Mouse (Mus musculus) forebrain, embryonic 12.5 days (tissue): ENCODE data around the gene Cyp21a1. TPM values are rescaled to one million over a fixed set of nuclear protein-coding genes. Genes with fewer than 3 reads are reported as not detected.
A peak's percentile ranks its signal among the peaks of the same experiment; 100 is the strongest.
"Not testable (repeated sequence)": the region's sequence is repeated elsewhere in the genome, so short reads cannot be mapped to it uniquely, and the experiment has no call there.

Experiments used
- ATAC-seq: fragments of 200-750 bp; cut with Nextera tagmentation; 2 replicates; pipeline ENCODE4 v1.8.0; 2017; ENCODE audit warnings: moderate TSS enrichment; ENCODE audit not compliant: low FRiP score
- H3K27ac ChIP-seq: fragments of 300-500 bp; sonication (generic); 2 replicates; pipeline ENCODE4 v1.5.1; 2016; ENCODE audit warnings: mild to moderate bottlenecking
- H3K27me3 ChIP-seq: fragments of 300-500 bp; sonication (generic); 2 replicates; pipeline ENCODE4 v1.6.1; 2016; ENCODE audit warnings: mild to moderate bottlenecking
- H3K36me3 ChIP-seq: fragments of 300-500 bp; sonication (generic); replicated peaks from 2 replicates; pipeline ENCODE4 v1.6.1; 2016; ENCODE audit warnings: mild to moderate bottlenecking
- H3K4me1 ChIP-seq: fragments of 300-500 bp; sonication (generic); 2 replicates; pipeline ENCODE4 v1.6.1; 2016
- H3K4me2 ChIP-seq: fragments of 300-500 bp; sonication (generic); 2 replicates; pipeline ENCODE4 v1.6.1; 2016; ENCODE audit warnings: mild to moderate bottlenecking, moderate library complexity
- H3K4me3 ChIP-seq: fragments of 300-500 bp; sonication (generic); replicated peaks from 2 replicates; pipeline ENCODE4 v1.5.1; 2016; ENCODE audit warnings: mild to moderate bottlenecking
- H3K9ac ChIP-seq: fragments of 300-500 bp; sonication (generic); 2 replicates; pipeline ENCODE4 v1.6.1; 2016; ENCODE audit warnings: mild to moderate bottlenecking
- H3K9me3 ChIP-seq: fragments of 300-500 bp; sonication (generic); 2 replicates; pipeline ENCODE4 v1.6.1; 2016
- WGBS: fragments of 180-500 bp; shearing (Covaris S2); methylation state at CpG from one replicate; pipeline ENCODE4 v1.1.7; 2016; 5-methylcytosine and 5-hydroxymethylcytosine counted together
- polyA plus RNA-seq: library from polyadenylated mRNA; unstranded; fragments of >200 nt; fragmentation: Nextera tagmentation; extraction: Ambion mirVana; gene quantifications from 2 replicates; pipeline ENCODE4 v1.2.1, GENCODE M21; 2016

The Cyp21a1 gene
- not detected in 2 replicates for polyA plus RNA-seq

DNA sequence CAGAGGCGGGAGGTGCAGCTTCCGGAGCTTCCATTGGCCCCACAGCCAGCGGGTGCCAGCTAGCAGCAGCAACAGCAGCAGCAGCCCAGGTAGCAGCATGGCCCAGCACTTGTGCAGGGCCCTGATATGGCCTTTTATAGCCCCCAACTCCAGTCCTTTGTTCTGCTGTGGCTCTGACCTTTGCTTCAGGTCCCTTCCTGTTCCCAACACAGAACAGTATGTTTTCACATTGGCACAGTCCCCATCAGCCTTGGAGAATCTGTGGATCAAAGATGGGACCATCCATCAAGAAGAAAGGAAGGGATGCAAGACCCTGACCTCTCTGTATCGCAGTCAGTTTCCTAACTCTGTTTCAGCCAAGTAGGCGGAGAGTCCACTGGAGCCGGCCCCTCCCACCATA is at the start of gene Cyp21a1:
Gene Cyp21a1, minus strand, starts transcription at position 261 of the 400 bp plus-strand sequence.
- not testable (repeated sequence) for H3K9me3 ChIP-seq

DNA sequence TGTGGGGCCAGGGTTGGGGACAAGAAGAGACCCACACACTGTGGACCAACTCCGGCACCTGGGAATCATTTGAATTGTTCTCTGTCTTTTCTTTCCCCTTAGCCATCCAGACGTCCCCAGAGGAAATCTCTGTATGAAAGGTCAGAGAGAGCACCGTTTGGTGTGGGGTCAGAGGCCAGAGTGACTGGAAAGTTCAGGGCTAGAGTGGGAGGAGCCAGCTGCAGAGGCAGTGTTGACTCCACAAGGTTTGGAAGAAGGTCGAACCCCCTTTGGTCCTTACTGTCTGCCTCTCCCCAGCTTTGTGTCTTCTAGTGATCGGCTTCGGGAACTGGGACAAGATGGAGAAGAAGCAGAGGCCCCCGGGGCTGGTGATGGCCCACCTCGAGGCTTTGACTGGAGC is 49.1 kb upstream of the Cyp21a1 start:
- Histone ChIP-seq H3K9me3 (no peaks in the 10 kb centered on the region), H3K4me3 (no peak overlapping the region), H3K27ac (no peak overlapping the region), H3K27me3 (no peaks in the 10 kb centered on the region), H3K4me2 (no peak overlapping the region), H3K9ac (no peak overlapping the region), H3K4me1 (peaks cover 22% of the 10 kb centered on the region), H3K36me3 (peaks cover 57% of the 10 kb centered on the region)
- WGBS: 83% methylated on average over 8 of the region's 8 CpGs
- no peak for ATAC-seq

More for the DNA sequence above, at the start of gene Cyp21a1:
- not testable (repeated sequence) for H3K36me3 ChIP-seq, H3K9ac ChIP-seq, H3K4me2 ChIP-seq, H3K4me3 ChIP-seq, H3K27me3 ChIP-seq, H3K27ac ChIP-seq, H3K4me1 ChIP-seq, ATAC-seq
- WGBS: 84% methylated on average over 4 of the region's 6 CpGs

DNA sequence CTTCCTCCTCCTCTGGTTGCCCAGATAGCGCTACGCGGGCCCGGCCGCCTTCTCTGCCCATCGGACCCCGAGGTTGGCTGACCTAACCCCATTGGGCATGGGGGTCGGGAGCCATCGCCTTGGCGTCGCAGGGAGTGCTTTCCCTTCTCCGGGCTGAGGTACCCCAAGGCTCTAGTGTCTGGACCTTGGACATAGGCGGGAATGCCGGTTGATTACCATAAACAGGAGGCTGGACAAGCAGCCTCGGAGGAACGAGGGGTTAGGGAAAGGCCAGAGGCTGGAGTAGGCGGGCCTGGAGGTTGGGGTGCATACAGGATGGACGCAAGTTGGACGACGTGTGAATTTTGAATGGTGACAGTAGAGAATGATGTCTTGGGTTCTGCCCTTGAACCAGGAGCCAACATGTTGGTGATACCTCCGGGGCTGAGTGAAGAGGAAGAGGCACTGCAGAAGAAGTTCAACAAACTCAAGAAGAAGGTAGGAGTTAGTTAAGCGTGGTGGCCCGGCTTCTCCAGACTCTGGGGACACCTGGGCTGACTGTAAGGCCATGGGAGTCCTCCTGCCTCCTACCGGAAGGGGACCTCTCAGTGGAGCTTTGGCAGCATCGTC is 46.3 kb upstream of the Cyp21a1 start:
- Histone ChIP-seq H3K9me3 (no peaks in the 10 kb centered on the region), H3K36me3 (peaks cover 60% of the 10 kb centered on the region), H3K27me3 (no peaks in the 10 kb centered on the region), H3K4me2 (peak overlapping the region; percentile 90), H3K4me3 (peak overlapping the region; percentile 75), H3K4me1 (peaks cover 22% of the 10 kb centered on the region), H3K9ac (peak overlapping the region; percentile 88), H3K27ac (peak overlapping the region; percentile 44; the same call in 1 of the 2 replicates)
- under 1% methylated on average over 25 of the region's 25 CpGs for WGBS
- ATAC-seq: no peak; the same call in none of the 2 replicates

DNA sequence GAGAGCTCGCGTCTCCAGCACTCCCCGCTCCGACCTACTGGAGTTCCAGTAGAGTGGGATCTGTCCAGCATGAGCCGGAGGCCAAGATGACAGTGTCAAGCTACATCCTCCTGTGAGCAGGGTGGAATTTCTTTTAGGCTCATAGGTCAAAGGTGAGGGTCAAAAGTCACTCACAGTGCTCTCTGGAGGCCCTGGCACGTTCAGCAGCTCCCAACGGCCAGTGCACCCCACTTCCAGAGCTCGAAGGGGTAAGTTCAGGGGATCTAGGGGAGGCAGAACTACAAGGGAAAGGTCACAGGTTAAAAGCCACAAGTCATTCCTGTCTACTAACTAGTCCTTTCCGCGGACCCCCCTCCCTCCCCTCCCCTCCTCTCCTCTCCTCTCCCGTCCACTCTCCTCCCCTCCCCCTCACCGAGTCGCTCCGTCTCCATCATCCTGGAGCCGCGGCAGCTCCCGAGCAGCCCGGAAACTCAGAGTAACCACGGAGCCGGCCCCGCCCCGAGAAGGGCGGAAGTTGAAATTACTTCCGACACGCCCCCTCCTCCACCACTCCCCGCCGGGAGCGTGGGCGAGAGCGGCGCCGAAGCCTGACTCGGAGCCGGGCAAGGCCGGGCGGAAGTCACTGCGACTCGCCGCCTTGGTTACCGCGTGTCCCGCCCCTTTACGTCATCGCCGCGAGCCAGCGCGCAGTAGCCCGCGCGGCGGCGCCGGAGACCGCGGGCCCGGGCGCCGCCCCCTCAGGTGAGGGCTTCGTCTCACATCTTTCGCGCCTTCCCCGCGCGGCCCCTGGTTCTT is 45.6 kb upstream of the Cyp21a1 start, which contains the start of the genes Skiv2l and Nelfe:
Gene Skiv2l, minus strand, starts transcription at position 489 of the 795 bp plus-strand sequence.
Gene Nelfe, plus strand, starts transcription at position 670 of the 795 bp plus-strand sequence.
- 2% methylated on average over 58 of the region's 65 CpGs for WGBS
- peaks cover 62% of the 10 kb centered on the region for H3K36me3 ChIP-seq
- H3K27me3 ChIP-seq: no peaks in the 10 kb centered on the region
- H3K27ac ChIP-seq: peak within 1 kb of the TSS; percentile 53
- ATAC-seq: peak; percentile 98
- peaks cover 22% of the 10 kb centered on the region for H3K4me1 ChIP-seq
- H3K4me2 ChIP-seq: peak within 1 kb of the TSS; percentile 90
- H3K9ac ChIP-seq: peak within 1 kb of the TSS; percentile 88
- no peaks in the 10 kb centered on the region for H3K9me3 ChIP-seq
- peak within 1 kb of the TSS; percentile 75 for H3K4me3 ChIP-seq

DNA sequence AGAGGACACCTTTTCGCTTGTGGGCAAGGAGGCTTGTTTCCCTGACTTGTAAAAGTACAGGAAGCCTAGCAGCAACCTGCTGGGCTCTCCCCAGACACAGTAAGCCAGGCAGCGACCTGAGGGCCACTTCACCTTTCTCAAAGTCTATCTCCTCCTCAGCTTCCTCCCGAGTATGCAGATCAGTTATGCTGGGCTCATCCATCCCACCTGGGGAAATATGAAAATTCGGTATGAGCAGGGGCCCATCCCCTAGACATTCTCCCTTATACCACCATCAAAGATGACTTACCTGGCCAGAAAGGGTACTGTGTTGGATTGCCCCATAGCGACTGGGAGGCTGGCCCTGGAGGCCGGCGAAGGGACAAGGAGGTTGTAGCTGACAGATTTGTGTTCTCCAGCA is 43.3 kb upstream of the Cyp21a1 start:
- no peak for ATAC-seq
- H3K4me1 ChIP-seq: peaks cover 22% of the 10 kb centered on the region
- 92% methylated on average over 7 of the region's 7 CpGs for WGBS
- H3K4me3 ChIP-seq: no peak overlapping the region
- peaks cover 62% of the 10 kb centered on the region for H3K36me3 ChIP-seq
- H3K27ac ChIP-seq: no peak overlapping the region
- no peaks in the 10 kb centered on the region for H3K9me3 ChIP-seq
- no peak overlapping the region for H3K9ac ChIP-seq
- H3K4me2 ChIP-seq: no peak overlapping the region
- H3K27me3 ChIP-seq: no peaks in the 10 kb centered on the region

DNA sequence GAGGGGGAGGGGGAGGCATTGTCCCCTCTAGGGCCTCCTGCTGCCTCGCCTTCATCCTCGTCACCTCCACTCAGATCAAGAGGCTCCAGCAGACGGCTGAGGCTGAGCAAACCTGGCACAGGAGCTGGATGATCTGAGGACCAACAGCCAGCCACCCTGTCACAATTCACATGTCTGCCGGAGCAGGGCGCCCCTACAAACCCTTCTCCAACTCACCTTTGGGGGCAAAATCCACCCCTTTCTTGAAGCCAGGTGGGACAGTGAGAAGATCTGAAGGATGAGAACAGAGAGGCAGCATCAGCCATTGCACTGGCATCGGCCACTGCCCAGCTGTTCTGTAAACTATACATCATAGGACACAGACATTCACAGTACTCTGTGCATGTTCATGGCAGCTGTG is 42.8 kb upstream of the Cyp21a1 start:
- H3K27ac ChIP-seq: no peak overlapping the region
- no peaks in the 10 kb centered on the region for H3K9me3 ChIP-seq
- peaks cover 22% of the 10 kb centered on the region for H3K4me1 ChIP-seq
- no peak overlapping the region for H3K9ac ChIP-seq
- H3K36me3 ChIP-seq: peaks cover 62% of the 10 kb centered on the region
- no peak overlapping the region for H3K4me3 ChIP-seq
- no peaks in the 10 kb centered on the region for H3K27me3 ChIP-seq
- ATAC-seq: no peak
- no peak overlapping the region for H3K4me2 ChIP-seq
- 87% methylated on average over 6 of the region's 6 CpGs for WGBS

DNA sequence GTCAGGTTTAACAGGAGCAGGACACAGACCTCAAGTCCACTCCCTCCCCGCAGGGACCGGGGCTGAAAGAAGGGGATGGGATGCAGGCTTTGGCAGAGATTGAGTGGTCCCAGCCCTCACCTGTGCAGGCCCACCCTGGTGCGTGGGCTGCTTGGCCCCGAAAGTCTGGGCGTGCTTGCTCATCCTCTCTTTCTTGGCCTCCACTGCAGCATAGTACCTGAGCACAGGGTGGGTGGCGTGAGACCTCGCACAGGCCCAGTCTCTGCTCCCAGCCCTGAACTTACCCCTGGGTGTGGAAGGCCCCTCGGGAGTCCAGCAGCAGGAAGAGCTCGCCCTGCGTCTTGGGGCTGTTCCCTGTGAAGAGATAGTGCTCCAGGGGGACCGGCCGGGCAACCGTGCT is 40.5 kb upstream of the Cyp21a1 start:
- peaks cover 84% of the 10 kb centered on the region for H3K36me3 ChIP-seq
- no peak for ATAC-seq
- 94% methylated on average over 13 of the region's 13 CpGs for whole genome bisulfite sequencing

DNA sequence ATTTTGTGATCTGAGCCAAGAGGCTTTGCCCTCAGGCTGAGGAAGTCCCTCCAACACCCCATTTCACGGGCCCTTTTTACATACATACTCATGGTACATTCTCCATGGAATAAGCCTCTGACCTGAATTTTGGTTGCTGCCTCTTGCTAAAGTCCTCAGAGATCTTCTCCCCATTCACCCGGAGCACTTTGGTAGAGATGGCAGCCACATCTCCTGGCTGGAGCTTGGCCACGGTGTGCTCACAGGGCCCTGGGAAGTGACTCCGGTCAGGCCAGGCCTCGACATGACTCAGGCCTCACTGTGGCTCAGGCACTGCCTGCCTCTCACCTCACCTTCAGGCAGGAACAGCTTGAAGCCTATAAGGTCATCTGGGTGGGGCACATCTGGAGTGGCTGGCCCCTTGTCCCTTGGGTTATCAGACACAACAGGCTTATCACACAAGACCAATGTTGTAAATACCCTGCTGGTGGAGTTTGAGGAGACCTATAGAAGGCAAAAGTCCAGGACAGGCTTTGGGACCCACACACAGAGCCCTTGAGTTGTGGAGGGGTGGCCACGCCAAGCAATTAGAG is 36.5 kb upstream of the Cyp21a1 start:
- Histone ChIP-seq H3K27me3 (no peaks in the 10 kb centered on the region), H3K9me3 (no peaks in the 10 kb centered on the region), H3K4me1 (peaks cover 21% of the 10 kb centered on the region), H3K4me3 (no peak overlapping the region), H3K36me3 (peaks cover 76% of the 10 kb centered on the region), H3K9ac (no peak overlapping the region), H3K4me2 (no peak overlapping the region), H3K27ac (no peak overlapping the region)
- ATAC-seq: no peak
- WGBS: 91% methylated on average over 6 of the region's 6 CpGs

More for the DNA sequence above, 40.5 kb upstream of the Cyp21a1 start:
- no peaks in the 10 kb centered on the region for H3K9me3 ChIP-seq
- no peak overlapping the region for H3K27ac ChIP-seq
- H3K27me3 ChIP-seq: no peaks in the 10 kb centered on the region
- H3K9ac ChIP-seq: no peak overlapping the region
- H3K4me3 ChIP-seq: no peak overlapping the region
- H3K4me2 ChIP-seq: no peak overlapping the region
- H3K4me1 ChIP-seq: peaks cover 8% of the 10 kb centered on the region

DNA sequence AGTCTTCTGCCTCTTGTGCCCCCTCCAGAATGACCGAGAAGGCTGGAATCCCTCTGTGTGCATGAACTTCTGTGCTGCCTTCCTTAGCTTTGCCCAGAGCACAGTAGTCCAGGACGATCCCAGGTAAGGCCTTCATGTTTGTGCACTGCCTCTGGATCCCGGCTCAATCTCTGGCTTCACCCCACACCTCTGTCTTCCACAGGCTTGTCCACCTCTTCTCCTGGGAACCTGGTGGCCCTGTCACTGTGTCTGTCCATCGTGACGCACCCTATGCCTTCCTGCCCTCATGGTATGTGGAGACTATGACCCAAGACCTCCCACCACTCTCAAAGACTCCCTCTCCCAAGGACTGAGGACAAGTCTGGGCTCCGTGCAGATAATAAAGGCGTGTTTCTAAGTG is 34.4 kb upstream of the Cyp21a1 start:
- peaks cover 56% of the 10 kb centered on the region for H3K36me3 ChIP-seq
- peaks cover 28% of the 10 kb centered on the region for H3K4me1 ChIP-seq
- H3K9ac ChIP-seq: no peak overlapping the region
- no peaks in the 10 kb centered on the region for H3K9me3 ChIP-seq
- no peaks in the 10 kb centered on the region for H3K27me3 ChIP-seq
- no peak overlapping the region for H3K4me2 ChIP-seq
- H3K4me3 ChIP-seq: no peak overlapping the region; the same call in 1 of the 2 replicates
- no peak overlapping the region for H3K27ac ChIP-seq
- 92% methylated on average over 7 of the region's 7 CpGs for WGBS
- ATAC-seq: no peak

DNA sequence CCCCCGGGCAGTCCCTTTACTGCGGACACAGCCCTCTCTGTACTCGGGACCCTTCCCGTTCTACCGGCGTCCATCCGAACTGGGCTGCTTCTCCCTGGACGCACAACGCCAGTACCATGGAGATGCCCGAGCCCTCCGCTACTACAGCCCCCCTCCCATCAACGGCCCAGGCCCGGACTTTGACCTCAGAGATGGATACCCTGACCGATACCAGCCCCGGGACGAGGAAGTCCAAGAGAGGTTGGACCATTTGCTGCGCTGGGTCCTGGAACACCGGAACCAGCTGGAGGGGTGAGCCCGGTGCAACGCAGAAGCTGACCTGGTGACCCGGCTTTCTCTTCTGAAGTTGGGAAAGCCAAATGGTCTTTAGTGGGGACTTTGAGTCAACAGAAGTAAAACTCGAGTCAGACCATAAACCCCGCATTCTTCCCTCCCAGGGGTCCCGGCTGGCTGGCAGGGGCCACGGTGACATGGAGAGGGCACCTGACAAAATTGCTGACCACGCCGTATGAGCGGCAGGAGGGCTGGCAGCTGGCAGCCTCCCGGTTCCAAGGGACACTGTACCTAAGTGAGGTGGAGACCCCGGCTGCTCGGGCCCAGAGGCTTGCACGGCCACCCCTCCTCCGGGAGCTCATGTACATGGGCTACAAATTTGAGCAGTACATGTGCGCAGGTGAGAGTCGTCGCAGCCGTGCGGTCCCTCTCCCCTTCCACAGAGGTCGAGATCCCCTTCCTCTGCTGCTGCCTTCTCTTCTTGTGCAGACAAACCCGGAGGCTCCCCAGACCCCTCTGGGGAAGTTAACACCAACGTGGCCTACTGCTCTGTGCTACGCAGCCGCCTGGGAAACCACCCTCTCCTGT is 33.3 kb upstream of the Cyp21a1 start:
- Histone ChIP-seq H3K27ac (peak overlapping the region; percentile 86), H3K9me3 (no peaks in the 10 kb centered on the region), H3K27me3 (no peaks in the 10 kb centered on the region), H3K36me3 (peaks cover 51% of the 10 kb centered on the region), H3K4me1 (peaks cover 28% of the 10 kb centered on the region), H3K4me2 (peak overlapping the region; percentile 100), H3K9ac (peak overlapping the region; percentile 78), H3K4me3 (peak overlapping the region; percentile 78)
- peak; percentile 7; the same call in 1 of the 2 replicates for ATAC-seq
- WGBS: 42% methylated on average over 42 of the region's 43 CpGs

DNA sequence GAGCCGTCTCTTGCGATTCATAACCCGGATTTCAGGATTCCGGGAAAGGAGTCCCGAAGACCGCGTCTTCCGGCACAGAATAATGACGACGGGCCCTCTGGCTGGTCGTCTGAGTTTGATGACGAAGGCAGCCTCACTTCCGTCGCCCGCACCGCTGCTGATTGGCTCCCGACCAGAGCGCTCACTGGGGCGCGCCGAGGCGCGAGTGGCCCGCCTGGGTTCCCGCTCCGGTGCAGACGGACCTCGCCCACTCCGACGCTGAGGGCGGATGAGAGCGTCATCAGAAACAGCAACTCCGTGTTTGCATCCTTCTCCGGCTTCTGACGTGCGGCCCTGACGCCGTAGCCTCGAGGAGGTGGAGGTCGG is 32.5 kb upstream of the Cyp21a1 start, which contains the start of the genes Stk19 and Dxo:
Gene Stk19, minus strand, starts transcription at position 90 of the 366 bp plus-strand sequence.
Gene Dxo, plus strand, starts transcription at position 164 of the 366 bp plus-strand sequence.
- Histone ChIP-seq H3K4me2 (peak within 1 kb of the TSS; percentile 100), H3K9ac (peak within 1 kb of the TSS; percentile 78), H3K36me3 (peaks cover 51% of the 10 kb centered on the region), H3K9me3 (no peaks in the 10 kb centered on the region), H3K27me3 (no peaks in the 10 kb centered on the region), H3K4me1 (peaks cover 28% of the 10 kb centered on the region), H3K4me3 (peak within 1 kb of the TSS; percentile 78), H3K27ac (peak within 1 kb of the TSS; percentile 86)
- under 1% methylated on average over 40 of the region's 40 CpGs for WGBS
- ATAC-seq: peak; percentile 92
